7 mouse cellular contexts compared by ENCODE assay signal in the genomic region with DNA sequence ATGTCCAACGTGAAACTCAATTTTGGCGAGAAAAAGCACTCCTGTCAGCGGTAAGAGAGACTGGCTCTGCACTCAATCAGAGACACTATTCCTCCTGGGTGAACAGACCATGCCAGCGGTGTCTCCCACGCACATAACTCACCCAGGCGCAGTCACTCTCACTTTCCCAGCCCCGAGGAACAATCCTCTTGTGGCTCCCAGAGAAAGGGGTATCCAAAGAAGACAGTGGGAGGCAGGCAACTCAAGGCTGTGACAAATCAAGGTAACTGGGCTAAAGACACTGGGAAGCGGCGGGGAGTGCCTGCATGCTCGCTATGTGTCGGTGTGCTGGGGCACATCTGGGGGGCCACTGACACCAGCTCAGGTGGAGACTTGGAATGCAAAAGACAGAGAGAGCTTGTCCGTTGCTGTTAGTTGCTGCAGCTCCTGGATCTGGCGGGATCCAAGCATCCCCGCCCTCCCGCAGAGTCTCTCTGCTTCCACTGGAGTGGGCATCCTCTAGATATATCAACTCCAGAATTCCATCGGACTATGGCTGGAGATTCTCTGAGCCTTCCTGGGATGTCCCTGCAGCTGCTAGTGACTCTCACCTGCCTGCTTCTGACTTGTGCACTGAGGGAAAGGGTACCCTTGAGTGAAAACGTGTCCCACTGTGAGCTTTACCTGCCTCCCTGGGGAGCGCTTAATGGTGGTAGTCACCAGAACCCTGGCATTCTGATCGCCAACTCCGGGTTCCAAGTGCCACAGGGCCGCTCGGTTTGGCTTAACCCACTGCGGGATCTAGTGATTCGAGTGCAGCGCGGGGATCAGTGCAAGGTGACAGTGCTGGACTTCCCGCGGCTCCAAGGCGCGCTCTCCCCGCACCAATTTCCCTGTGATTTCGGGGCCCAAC. TPM values are rescaled to one million over a fixed set of nuclear protein-coding genes. Genes with fewer than 3 reads are reported as not detected.
DNase-seq lines count a peak whose midpoint lies in the region; ATAC-seq and TF ChIP-seq lines count a peak whose summit lies in the region.

A gene (plus strand): TSS at position 532 of the 892 bp plus-strand sequence.

- H3K9ac ChIP-seq in lung, embryonic 14.5 days = no peak within 1 kb of the TSS; the same call in 1 of the 2 replicates
- H3K9ac ChIP-seq in embryonic facial prominence, embryonic 12.5 days = no peak within 1 kb of the TSS
- H3K9ac ChIP-seq in stomach, embryonic 14.5 days (replicated peaks; ENCODE audit: low read depth, low read length) = no peak within 1 kb of the TSS

- no peaks in the 10 kb centered on the region for H3K4me1 ChIP-seq in lung, embryonic 14.5 days (ENCODE audit: insufficient read depth)
- peaks cover 8% of the 10 kb centered on the region; the same call in 1 of the 2 replicates for H3K4me1 ChIP-seq in embryonic facial prominence, embryonic 12.5 days
- H3K4me1 ChIP-seq in limb, embryonic 10.5 days = peaks cover 14% of the 10 kb centered on the region
- peaks cover 6% of the 10 kb centered on the region; the same call in 1 of the 2 replicates for H3K4me1 ChIP-seq in stomach, embryonic 14.5 days (ENCODE audit: control insufficient read depth, insufficient read depth, low read length)
- H3K4me1 ChIP-seq in thymus, adult 2 months (replicated peaks; ENCODE audit: control insufficient read depth, insufficient read depth, low read length) = no peaks in the 10 kb centered on the region

- TF ChIP-seq POLR2A in thymus, adult 2 months (IDR thresholded peaks at IDR 0.05; ENCODE audit: control insufficient read depth, extremely low read depth, insufficient read depth, low read length, poor library complexity) = no peak

- no peak within 1 kb of the TSS for H3K27ac ChIP-seq in lung, embryonic 14.5 days (ENCODE audit: low read depth)
- no peak within 1 kb of the TSS for H3K27ac ChIP-seq in embryonic facial prominence, embryonic 12.5 days
- no peak within 1 kb of the TSS for H3K27ac ChIP-seq in limb, embryonic 10.5 days
- no peak within 1 kb of the TSS for H3K27ac ChIP-seq in stomach, embryonic 14.5 days (ENCODE audit: low read length)
- no peak within 1 kb of the TSS for H3K27ac ChIP-seq in thymus, adult 2 months (ENCODE audit: control insufficient read depth, insufficient read depth, low read length)

- no peaks in the 10 kb centered on the region for H3K9me3 ChIP-seq in lung, embryonic 14.5 days (ENCODE audit: low read depth, low read length)
- no peaks in the 10 kb centered on the region for H3K9me3 ChIP-seq in embryonic facial prominence, embryonic 12.5 days
- H3K9me3 ChIP-seq in limb, embryonic 10.5 days (replicated peaks) = no peaks in the 10 kb centered on the region
- H3K9me3 ChIP-seq in stomach, embryonic 14.5 days (ENCODE audit: control insufficient read depth, low read depth, low read length) = no peaks in the 10 kb centered on the region

- no peak for ATAC-seq in lung, embryonic 14.5 days (ENCODE audit: insufficient read depth)
- ATAC-seq in embryonic facial prominence, embryonic 12.5 days (ENCODE audit: insufficient number of reproducible peaks, insufficient read depth, low FRiP score, low TSS enrichment) = no peak
- ATAC-seq in stomach, embryonic 14.5 days (ENCODE audit: insufficient number of reproducible peaks, insufficient read depth, low FRiP score, low read depth) = no peak

- TF ChIP-seq CTCF in lung, embryonic 14.5 days (IDR thresholded peaks at IDR 0.05; ENCODE audit: low read depth) = no peak
- TF ChIP-seq CTCF in thymus, adult 2 months (IDR thresholded peaks at IDR 0.05; ENCODE audit: borderline replicate concordance, control insufficient read depth, extremely low read depth, insufficient read depth, low read length, poor library complexity) = no peak

- 3% methylated on average over 32 of the region's 32 CpGs for WGBS in lung, embryonic 14.5 days
- WGBS in embryonic facial prominence, embryonic 12.5 days = 4% methylated on average over 32 of the region's 32 CpGs
- WGBS in limb, embryonic 10.5 days = 3% methylated on average over 32 of the region's 32 CpGs
- WGBS in stomach, embryonic 14.5 days = 4% methylated on average over 32 of the region's 32 CpGs
- 13% methylated on average over 32 of the region's 32 CpGs for WGBS in thymus, adult 2 months

- H3K36me3 ChIP-seq in lung, embryonic 14.5 days (ENCODE audit: insufficient read depth) = no peaks in the 10 kb centered on the region
- no peaks in the 10 kb centered on the region for H3K36me3 ChIP-seq in embryonic facial prominence, embryonic 12.5 days
- no peaks in the 10 kb centered on the region for H3K36me3 ChIP-seq in limb, embryonic 10.5 days
- no peaks in the 10 kb centered on the region for H3K36me3 ChIP-seq in stomach, embryonic 14.5 days (ENCODE audit: control insufficient read depth, insufficient read depth, low read length)
- H3K36me3 ChIP-seq in thymus, adult 2 months (ENCODE audit: control insufficient read depth, insufficient read depth, low read length) = no peaks in the 10 kb centered on the region

- H3K4me3 ChIP-seq in lung, embryonic 14.5 days (ENCODE audit: low read depth, low read length) = peak within 1 kb of the TSS; percentile 20; the same call in 1 of the 2 replicates
- peak within 1 kb of the TSS; percentile 25 for H3K4me3 ChIP-seq in embryonic facial prominence, embryonic 12.5 days
- peak within 1 kb of the TSS; percentile 33 for H3K4me3 ChIP-seq in limb, embryonic 10.5 days
- H3K4me3 ChIP-seq in stomach, embryonic 14.5 days (ENCODE audit: low read depth, low read length) = 0 out of 2 replicates have a peak within 1 kb of the TSS, but pooled peaks have one; percentile 4
- H3K4me3 ChIP-seq in thymus, adult 2 months (ENCODE audit: control insufficient read depth, insufficient read depth, low read length) = no peak within 1 kb of the TSS

- DNase-seq in lung, embryonic 14.5 days = peak; percentile 11
- DNase-seq in lung, postnatal 25 days (ENCODE audit: low spot score) = no peak
- DNase-seq in limb, embryonic 10.5 days (ENCODE audit: low spot score) = peak; percentile 38
- no peak for DNase-seq in thymus, adult 2 months
- DNase-seq in gastrocnemius, adult 18-20 months (ENCODE audit: low spot score) = no peak

- H3K4me2 ChIP-seq in lung, embryonic 14.5 days = peak within 1 kb of the TSS; percentile 52
- H3K4me2 ChIP-seq in embryonic facial prominence, embryonic 12.5 days (replicated peaks) = peak within 1 kb of the TSS; percentile 47
- peak within 1 kb of the TSS; percentile 29 for H3K4me2 ChIP-seq in stomach, embryonic 14.5 days (replicated peaks; ENCODE audit: low read depth, low read length)

- H3K27me3 ChIP-seq in lung, embryonic 14.5 days (ENCODE audit: insufficient read depth, low read length) = peaks cover 22% of the 10 kb centered on the region
- peaks cover 29% of the 10 kb centered on the region for H3K27me3 ChIP-seq in embryonic facial prominence, embryonic 12.5 days
- peaks cover 27% of the 10 kb centered on the region for H3K27me3 ChIP-seq in limb, embryonic 10.5 days (ENCODE audit: low read depth, poor library complexity, severe bottlenecking)
- H3K27me3 ChIP-seq in stomach, embryonic 14.5 days (ENCODE audit: control insufficient read depth, insufficient read depth, low read length) = peaks cover 14% of the 10 kb centered on the region; the same call in 1 of the 2 replicates
- H3K27me3 ChIP-seq in thymus, adult 2 months (ENCODE audit: control insufficient read depth, insufficient read depth, low read length) = no peaks in the 10 kb centered on the region; the same call in 1 of the 2 replicates

RNA-seq across cellular contexts. Expression of the gene that starts here (rescaled TPM):
- 0.11 and 0.41 TPM in 2 replicates for polyA plus RNA-seq in lung, embryonic 14.5 days (2014; fragmentation: Nextera tagmentation; extraction: Ambion mirVana)
- not detected in 2 replicates for polyA plus RNA-seq in embryonic facial prominence, embryonic 12.5 days (2016; fragmentation: Nextera tagmentation; extraction: Ambion mirVana)
- 0.03 TPM in 2 replicates for polyA plus RNA-seq in limb, embryonic 10.5 days (2016; fragmentation: Nextera tagmentation; extraction: Ambion mirVana)
- polyA plus RNA-seq in stomach, embryonic 14.5 days (2014; fragmentation: Nextera tagmentation; extraction: Ambion mirVana) = 0.27 and 0.39 TPM in 2 replicates
- 0.01 and 0.03 TPM in 2 replicates for polyA plus RNA-seq in thymus, adult 2 months (2012; rRNA removed)
- not detected for total RNA-seq in gastrocnemius, adult 18-20 months (2021)

Comparison
In these comparisons a context has a peak if more than half of its experiments do, and no peak if none do; other contexts are left out.
1. Peak in DNase-seq, H3K4me3 ChIP-seq and H3K4me2 ChIP-seq in lung, embryonic 14.5 days; RNA of the gene not detected or under 1 TPM.
2. Peak in DNase-seq and H3K4me3 ChIP-seq in limb, embryonic 10.5 days; RNA of the gene not detected or under 1 TPM.